Mouse (Mus musculus) bone marrow macrophage, adult 2 months (primary cell): Measurements from ENCODE around the gene Calhm2.

Experiments used
- CTCF ChIP-seq: IDR thresholded peaks from 2 replicates; pipeline ENCODE4 v1.5.1; 2012; ENCODE audit warnings: low read depth, mild to moderate bottlenecking, low read length, moderate library complexity
- POLR2A ChIP-seq: IDR thresholded peaks from 2 replicates; pipeline ENCODE4 v1.6.1; 2012; ENCODE audit warnings: mild to moderate bottlenecking, low read depth, low read length, borderline replicate concordance

GRCm38 (mm10) chr19:47166758-47167157, 28.7 kb upstream of the Calhm2 start:
- no peak for TF ChIP-seq CTCF
- no peak for TF ChIP-seq POLR2A
